Mouse (Mus musculus) liver, postnatal 0 days (tissue): ENCODE measurements around the gene Ffar1.

ENCODE experiments used
- CTCF ChIP-seq: sonication (generic); IDR thresholded peaks from 2 replicates; pipeline ENCODE4 v1.5.1; 2016; ENCODE audit warnings: antibody characterized with exemption, low read depth
- EP300 ChIP-seq: IDR thresholded peaks from 2 replicates; pipeline ENCODE4 v1.6.1; 2016; ENCODE audit warnings: antibody characterized with exemption, low read depth, mild to moderate bottlenecking

- TF ChIP-seq CTCF: no peak
- TF ChIP-seq EP300: no peak
These were observed 47.6 kb upstream of the Ffar1 start for GRCm38 (mm10) chr7:30908992-30909431.
